Mouse (Mus musculus): ENCODE data around the gene Gdpd2.

DNA sequence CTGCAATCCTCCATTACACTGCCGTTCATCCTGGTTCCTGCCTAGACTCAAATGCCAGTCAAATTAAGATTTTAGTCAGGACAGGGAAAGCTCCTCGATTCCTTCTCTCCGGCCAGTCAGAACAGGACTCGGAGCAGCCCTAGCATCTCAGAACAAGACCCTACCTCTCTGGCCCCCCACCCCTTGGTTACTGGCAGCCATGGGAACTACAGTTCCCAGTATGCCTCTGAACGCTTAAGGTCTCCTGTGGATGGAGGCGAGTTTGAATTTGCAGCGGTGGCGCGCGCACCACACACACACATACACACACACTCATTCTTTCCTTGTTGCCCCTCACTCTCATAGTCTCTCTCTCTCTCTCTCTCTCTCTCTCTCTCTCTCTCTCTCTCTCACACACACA lies 9.8 kb downstream of the Gdpd2 start:
- TF ChIP-seq CTCF (IDR thresholded peaks at IDR 0.05; ENCODE audit: low read depth, low read length), result no peak
- no peak for TF ChIP-seq POLR2A (IDR thresholded peaks at IDR 0.05; ENCODE audit: insufficient read depth, low read length)
